Mouse (Mus musculus) heart, adult 2 months (tissue): Measurements from ENCODE around the gene Zfp62.

Source experiments
- CTCF ChIP-seq: fragments of 200-600 bp; IDR thresholded peaks from 2 replicates; pipeline ENCODE4 v1.8.1; 2022; ENCODE audit warnings: antibody characterized with exemption, mild to moderate bottlenecking, moderate library complexity
- EP300 ChIP-seq: fragments of 200-500 bp; IDR thresholded peaks from 2 replicates; pipeline ENCODE4 v1.6.1; 2011; ENCODE audit warnings: low read depth, low read length, control low read depth; ENCODE audit not compliant: insufficient read depth
- POLR2A ChIP-seq: fragments of 200-500 bp; IDR thresholded peaks from 2 replicates; pipeline ENCODE4 v1.6.1; 2011; ENCODE audit warnings: mild to moderate bottlenecking, low read depth, low read length, control low read depth; ENCODE audit not compliant: insufficient read depth

DNA sequence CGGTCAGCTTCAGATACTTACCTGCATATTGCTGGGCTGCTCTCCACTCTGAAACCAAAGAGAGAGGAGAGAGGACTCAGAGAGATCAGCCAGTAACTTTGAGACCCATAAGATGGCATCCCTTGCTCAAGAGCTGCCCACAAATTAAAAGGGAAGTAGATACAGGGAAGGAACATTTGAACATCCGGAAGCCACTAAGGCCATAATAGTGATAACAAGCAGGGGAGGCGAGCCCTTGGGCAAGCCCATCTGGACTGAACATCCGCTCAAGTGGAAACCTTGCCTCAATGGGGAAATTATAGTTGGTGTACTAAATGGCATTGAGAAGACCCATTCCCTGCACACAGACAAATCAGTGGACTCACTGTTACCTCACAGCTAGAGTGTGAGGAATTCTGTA lies 32.5 kb upstream of the Zfp62 start:
- TF ChIP-seq EP300: no peak
- no peak for TF ChIP-seq POLR2A
- no peak for TF ChIP-seq CTCF
